Mouse (Mus musculus): ENCODE data around the gene Olfr51.
"Not testable (repeated sequence)": the region's sequence is repeated elsewhere in the genome, so short reads cannot be mapped to it uniquely, and the experiment has no call there.

DNA sequence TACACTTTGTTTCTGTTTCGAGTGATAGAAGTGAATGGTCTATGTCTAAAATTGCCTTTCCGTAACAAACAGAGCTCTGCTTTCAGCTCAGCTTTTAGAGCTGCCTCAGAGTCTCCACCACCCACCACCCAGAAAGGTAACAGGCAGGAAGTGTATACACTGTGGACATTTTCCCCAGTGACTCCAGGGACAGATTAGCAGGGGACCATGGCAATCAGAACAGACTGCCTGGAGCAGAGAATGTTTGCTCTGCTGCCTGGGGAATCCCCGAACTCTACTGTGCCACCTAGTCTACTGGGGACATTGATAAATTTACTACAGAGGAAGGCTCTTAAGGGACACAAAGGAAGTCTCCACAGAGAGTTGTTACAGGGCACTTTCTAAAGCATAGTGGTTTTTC, 41.4 kb downstream of the Olfr51 start:
- TF ChIP-seq EP300 (IDR thresholded peaks at IDR 0.05; ENCODE audit: insufficient read depth, low read depth, low read length); POLR2A (IDR thresholded peaks at IDR 0.05; ENCODE audit: insufficient read depth, low read length); CTCF (IDR thresholded peaks at IDR 0.05; ENCODE audit: low read depth, low read length): not testable (repeated sequence)

Measured in ES-Bruce4 (cell line).